Comparison of ENCODE assay signal across 19 mouse cellular contexts in the genomic region with DNA sequence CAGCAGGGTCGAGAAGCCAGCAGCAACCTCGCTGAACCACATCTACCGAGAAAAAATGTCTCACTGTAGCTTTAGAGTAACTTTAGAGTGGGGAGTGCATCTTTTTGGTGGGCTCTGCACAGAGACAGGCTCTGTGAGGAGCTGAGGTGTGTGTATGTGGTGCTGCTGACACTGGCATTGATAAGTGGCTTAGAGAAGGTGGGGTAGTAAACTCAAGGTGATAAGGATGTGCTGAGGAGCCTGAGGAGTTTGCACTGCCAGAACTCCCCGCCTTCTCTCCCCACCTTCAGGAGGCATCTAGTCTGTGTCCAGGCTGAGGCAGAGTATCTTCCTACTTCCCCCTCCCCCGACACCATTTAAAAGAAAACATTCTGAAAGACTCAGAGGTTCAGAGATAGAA. TPM values are rescaled to one million over a fixed set of nuclear protein-coding genes. Genes with fewer than 3 reads are reported as not detected.
DNase-seq lines count a peak whose midpoint lies in the region; ATAC-seq and TF ChIP-seq lines count a peak whose summit lies in the region.
"Had no signal": no experiment of that assay in that cellular context is flagged by ENCODE, and none has a peak within 500 bp of the region (broad histone marks: within the 10 kb centered on the region; RNA-seq: fewer than 3 reads in every experiment).

No protein-coding gene starts in this region.

- no peak overlapping the region for H3K4me3 ChIP-seq in forebrain, embryonic 10.5 days
- no peak overlapping the region for H3K4me3 ChIP-seq in forebrain, postnatal 0 days (ENCODE audit: low read depth, low read length)
- H3K4me3 ChIP-seq in lung, embryonic 16.5 days (ENCODE audit: low read length) = no peak overlapping the region
- no peak overlapping the region for H3K4me3 ChIP-seq in liver, embryonic 16.5 days (ENCODE audit: low read depth, low read length)
- H3K4me3 ChIP-seq in left cerebral cortex, adult 2 months = no peak overlapping the region
- H3K4me3 ChIP-seq: forebrain, embryonic 12.5 days; midbrain, embryonic 12.5 days; neural tube, embryonic 12.5 days had no signal

- intact Hi-C loops in left cerebral cortex, adult 2 months (cut with DNase I) = no loop called here

- H3K27me3 ChIP-seq in forebrain, embryonic 10.5 days (ENCODE audit: poor library complexity, severe bottlenecking) = no peaks in the 10 kb centered on the region
- no peaks in the 10 kb centered on the region for H3K27me3 ChIP-seq in forebrain, postnatal 0 days (ENCODE audit: insufficient read depth, low read length)
- no peaks in the 10 kb centered on the region for H3K27me3 ChIP-seq in lung, embryonic 16.5 days (ENCODE audit: control insufficient read depth, insufficient read depth, low read depth, low read length)
- H3K27me3 ChIP-seq in liver, embryonic 16.5 days (ENCODE audit: control insufficient read depth, insufficient read depth, low read depth, low read length) = no peaks in the 10 kb centered on the region
- H3K27me3 ChIP-seq: forebrain, embryonic 12.5 days; midbrain, embryonic 12.5 days; neural tube, embryonic 12.5 days had no signal

- H3K9me3 ChIP-seq in forebrain, embryonic 10.5 days = no peaks in the 10 kb centered on the region
- H3K9me3 ChIP-seq in forebrain, postnatal 0 days (ENCODE audit: low read length) = no peaks in the 10 kb centered on the region
- H3K9me3 ChIP-seq in lung, embryonic 16.5 days (ENCODE audit: control insufficient read depth, low read length) = no peaks in the 10 kb centered on the region
- H3K9me3 ChIP-seq in liver, embryonic 16.5 days (replicated peaks; ENCODE audit: control insufficient read depth, low read length) = no peaks in the 10 kb centered on the region
- H3K9me3 ChIP-seq: forebrain, embryonic 12.5 days; midbrain, embryonic 12.5 days; neural tube, embryonic 12.5 days had no signal

- H3K9ac ChIP-seq in forebrain, postnatal 0 days = no peak overlapping the region
- H3K9ac ChIP-seq in lung, embryonic 16.5 days (ENCODE audit: low read length) = no peak overlapping the region
- no peak overlapping the region for H3K9ac ChIP-seq in liver, embryonic 16.5 days (ENCODE audit: low read depth, low read length)
- H3K9ac ChIP-seq: forebrain, embryonic 12.5 days; midbrain, embryonic 12.5 days; neural tube, embryonic 12.5 days had no signal

- no peak for TF ChIP-seq CTCF in forebrain, postnatal 0 days (IDR thresholded peaks at IDR 0.05; ENCODE audit: low read depth)
- TF ChIP-seq CTCF in left cerebral cortex, adult 2 months (IDR thresholded peaks at IDR 0.05) = no peak

- H3K27ac ChIP-seq in forebrain, embryonic 10.5 days = peak overlapping the region; percentile 68
- H3K27ac ChIP-seq in forebrain, postnatal 0 days (ENCODE audit: low read depth, low read length) = no peak overlapping the region
- H3K27ac ChIP-seq in lung, embryonic 16.5 days (ENCODE audit: low read length) = 0 out of 2 replicates have a peak overlapping the region, but pooled peaks have one; percentile 29
- H3K27ac ChIP-seq in liver, embryonic 16.5 days (ENCODE audit: low read length) = no peak overlapping the region
- no peak overlapping the region for H3K27ac ChIP-seq in left cerebral cortex, adult 2 months
- H3K27ac ChIP-seq: hindbrain, postnatal 0 days; midbrain, embryonic 12.5 days; neural tube, embryonic 12.5 days had no signal

- no peak overlapping the region for H3K4me2 ChIP-seq in forebrain, postnatal 0 days (ENCODE audit: low read depth)
- H3K4me2 ChIP-seq in lung, embryonic 16.5 days (ENCODE audit: low read depth, low read length) = no peak overlapping the region
- no peak overlapping the region for H3K4me2 ChIP-seq in liver, embryonic 16.5 days (ENCODE audit: low read depth, low read length)
- H3K4me2 ChIP-seq: forebrain, embryonic 12.5 days; midbrain, embryonic 12.5 days; neural tube, embryonic 12.5 days had no signal

- H3K36me3 ChIP-seq in forebrain, embryonic 10.5 days (replicated peaks) = peaks cover 6% of the 10 kb centered on the region; the same call in 1 of the 2 replicates
- H3K36me3 ChIP-seq in forebrain, postnatal 0 days (ENCODE audit: insufficient read depth) = no peaks in the 10 kb centered on the region; the same call in none of the 2 replicates
- no peaks in the 10 kb centered on the region for H3K36me3 ChIP-seq in lung, embryonic 16.5 days (ENCODE audit: control insufficient read depth, insufficient read depth, low read length)
- no peaks in the 10 kb centered on the region for H3K36me3 ChIP-seq in liver, embryonic 16.5 days (ENCODE audit: control insufficient read depth, insufficient read depth)
- H3K36me3 ChIP-seq: midbrain, embryonic 12.5 days; neural tube, embryonic 12.5 days had no signal

- DNase-seq in forebrain, embryonic 10.5 days (ENCODE audit: extremely low spot score, low spot score) = no peak
- DNase-seq in forebrain, postnatal 0 days = no peak
- no peak for DNase-seq in lung, postnatal 10 days
- DNase-seq in frontal cortex, postnatal 36 days (ENCODE audit: low spot score in 2 of 2) = no peak
- no peak for DNase-seq in left cerebral cortex, adult 2 months (ENCODE audit: extremely low spot score in 1 of 2, low spot score in 2 of 2)
- DNase-seq in embryo, embryonic 10.5 days (ENCODE audit: low spot score) = no peak
- DNase-seq: adrenal gland, postnatal 14 days; cerebellum, adult 9-11 months; gastrocnemius, postnatal 14 days; heart, adult 18-20 months; heart, postnatal 4 days; kidney, adult 11 months; lung, postnatal 4 days had no signal

- whole genome bisulfite sequencing in forebrain, embryonic 10.5 days = 84% methylated on average over 5 of the region's 5 CpGs
- 70% methylated on average over 5 of the region's 5 CpGs for WGBS in forebrain, postnatal 0 days
- 43% methylated on average over 5 of the region's 5 CpGs for WGBS in lung, embryonic 16.5 days
- WGBS in liver, embryonic 16.5 days (ENCODE audit: insufficient replicate concordance) = 61% methylated on average over 5 of the region's 5 CpGs

- no peak for ATAC-seq in forebrain, postnatal 0 days
- ATAC-seq in lung, embryonic 16.5 days (ENCODE audit: low read depth) = no peak
- ATAC-seq in liver, embryonic 16.5 days (ENCODE audit: low read depth) = peak; percentile 53
- ATAC-seq: hindbrain, postnatal 0 days had no signal

- peaks cover 47% of the 10 kb centered on the region for H3K4me1 ChIP-seq in forebrain, embryonic 10.5 days
- no peaks in the 10 kb centered on the region for H3K4me1 ChIP-seq in forebrain, postnatal 0 days (ENCODE audit: insufficient read depth)
- H3K4me1 ChIP-seq in lung, embryonic 16.5 days (replicated peaks; ENCODE audit: control insufficient read depth, insufficient read depth, low read length) = peaks cover 16% of the 10 kb centered on the region
- peaks cover 11% of the 10 kb centered on the region for H3K4me1 ChIP-seq in liver, embryonic 16.5 days (ENCODE audit: control insufficient read depth, low read depth, low read length)

RNA-seq across cellular contexts. Expression of gene Prdm10, which starts 41.8 kb away (rescaled TPM):
- polyA plus RNA-seq in forebrain, embryonic 10.5 days (2016; fragmentation: Nextera tagmentation; extraction: Ambion mirVana) = 8.2 and 8.9 TPM in 2 replicates
- total RNA-seq in forebrain, postnatal 0 days (2014; rRNA removed) = 13.2 and 16.0 TPM in 2 replicates
- 3.4 and 5.1 TPM in 2 replicates for polyA plus RNA-seq in forebrain, postnatal 0 days (2015; fragmentation: Nextera tagmentation; extraction: Ambion mirVana)
- 4.6 and 4.8 TPM in 2 replicates for polyA plus RNA-seq in lung, embryonic 16.5 days (2015; fragmentation: Nextera tagmentation; extraction: Ambion mirVana)
- 2.9 and 3.1 TPM in 2 replicates for polyA plus RNA-seq in liver, embryonic 16.5 days (2015; fragmentation: Nextera tagmentation; extraction: Ambion mirVana)
- total RNA-seq in left cerebral cortex, adult 2 months (2021) = 10 to 100 TPM; 23.1 to 24.5 TPM

Comparison
In these comparisons a context has a peak if more than half of its experiments do, and no peak if none do; other contexts are left out.
1. H3K27ac ChIP-seq: peak in forebrain, embryonic 10.5 days (single experiment) and lung, embryonic 16.5 days (single experiment); none in forebrain, postnatal 0 days (single experiment), liver, embryonic 16.5 days (single experiment) and left cerebral cortex, adult 2 months (single experiment).